Mouse (Mus musculus) CH12.LX (cell line): Measurements from ENCODE around the gene Ank2. TPM values are rescaled to one million over a fixed set of nuclear protein-coding genes. Genes with fewer than 3 reads are reported as not detected.
"Not testable (repeated sequence)": the region's sequence is repeated elsewhere in the genome, so short reads cannot be mapped to it uniquely, and the experiment has no call there.

Experiments
- DNase-seq: peaks from one replicate; pipeline ENCODE4 v3.0.0-alpha.2; 2013; ENCODE audit errors: extremely low read depth
- H3K27ac ChIP-seq: 2 replicates; pipeline ENCODE4 v1.5.1; 2012; ENCODE audit warnings: low read depth, mild to moderate bottlenecking, control low read depth, moderate library complexity; ENCODE audit not compliant: insufficient read depth
- H3K27me3 ChIP-seq: replicated peaks from 2 replicates; pipeline ENCODE3; 2012; ENCODE audit warnings: inconsistent platforms
- H3K36me3 ChIP-seq, 2 experiments: replicated peaks in 1 of 2; 2 replicates each; pipeline versions ENCODE3 to v1.6.1; 2012; ENCODE audit warnings: inconsistent platforms in 1 of 2, low read length in 1 of 2, mild to moderate bottlenecking in 1 of 2, mixed read lengths in 1 of 2, moderate library complexity in 1 of 2; ENCODE audit not compliant: control insufficient read depth in 1 of 2, insufficient read depth in 1 of 2
- H3K4me1 ChIP-seq, 2 experiments: 2 replicates each; pipeline ENCODE4 v1.6.1; 2012; ENCODE audit warnings: inconsistent platforms in 1 of 2, moderate library complexity in 1 of 2; ENCODE audit not compliant: insufficient read depth in 2 of 2, control insufficient read depth in 1 of 2
- H3K4me2 ChIP-seq: 2 replicates; pipeline ENCODE4 v1.6.1; 2012; ENCODE audit warnings: low read depth, mild to moderate bottlenecking, control low read depth; ENCODE audit not compliant: poor library complexity, insufficient read depth, severe bottlenecking
- H3K4me3 ChIP-seq, 3 experiments: fragments of 150-350 bp in 1 of 3; sonication (generic) in 1 of 3; replicated peaks in 1 of 3; 2 replicates each; pipeline versions ENCODE3 to v1.5.1; 2011 to 2012; ENCODE audit warnings: low read depth in 2 of 3, low read length in 2 of 3, mild to moderate bottlenecking in 2 of 3, moderate library complexity in 2 of 3, control low read depth in 1 of 3, improper control_type of control experiment in 1 of 3, inconsistent platforms in 1 of 3, mixed read lengths in 1 of 3; ENCODE audit not compliant: poor library complexity in 1 of 3
- H3K79me2 ChIP-seq: replicated peaks from 2 replicates; pipeline ENCODE4 v1.6.1; 2012; ENCODE audit warnings: mild to moderate bottlenecking, moderate library complexity; ENCODE audit not compliant: control insufficient read depth, poor library complexity, insufficient read depth, severe bottlenecking; ENCODE audit errors: extremely low read depth
- H3K9ac ChIP-seq: 2 replicates; pipeline ENCODE4 v1.6.1; 2012; ENCODE audit warnings: low read depth, mild to moderate bottlenecking, control low read depth, moderate library complexity; ENCODE audit not compliant: insufficient read depth
- H3K9me3 ChIP-seq: replicated peaks from 2 replicates; pipeline ENCODE3; 2012; ENCODE audit warnings: low read length, inconsistent platforms, mixed read lengths
- BHLHE40 ChIP-seq: IDR thresholded peaks from 2 replicates; pipeline ENCODE4 v1.6.1; 2011; ENCODE audit warnings: mild to moderate bottlenecking, low read depth, low read length, improper control_type of control experiment
- CHD1 ChIP-seq: IDR thresholded peaks from 2 replicates; pipeline ENCODE4 v1.6.1; 2012; ENCODE audit warnings: low read depth, low read length, improper control_type of control experiment, inconsistent platforms
- CTCF ChIP-seq, 2 experiments: IDR thresholded peaks in 1 of 2; conservative IDR thresholded peaks in 1 of 2; 2 replicates each; pipeline ENCODE4 v1.5.1; 2011 to 2012; ENCODE audit warnings: low read depth in 2 of 2, low read length in 2 of 2, improper control_type of control experiment in 1 of 2, inconsistent platforms in 1 of 2, mild to moderate bottlenecking in 1 of 2, moderate library complexity in 1 of 2
- EP300 ChIP-seq: IDR thresholded peaks from 2 replicates; pipeline ENCODE4 v1.6.1; 2011; ENCODE audit warnings: low read length, improper control_type of control experiment
- ETS1 ChIP-seq: conservative IDR thresholded peaks from 2 replicates; pipeline ENCODE4 v1.6.1; 2012; ENCODE audit warnings: low read depth, mild to moderate bottlenecking, inconsistent platforms, low read length, improper control_type of control experiment, moderate library complexity
- JUND ChIP-seq: conservative IDR thresholded peaks from 2 replicates; pipeline ENCODE4 v1.6.1; 2011; ENCODE audit warnings: low read depth, low read length, improper control_type of control experiment
- MXI1 ChIP-seq: IDR thresholded peaks from 2 replicates; pipeline ENCODE4 v1.6.1; 2011; ENCODE audit warnings: mild to moderate bottlenecking, low read depth, low read length, improper control_type of control experiment
- NELFE ChIP-seq: IDR thresholded peaks from 2 replicates; pipeline ENCODE4 v1.6.1; 2011; ENCODE audit warnings: low read depth, low read length, improper control_type of control experiment
- NRF1 ChIP-seq: IDR thresholded peaks from 2 replicates; pipeline ENCODE4 v1.6.1; 2014; ENCODE audit warnings: low read depth, mild to moderate bottlenecking, inconsistent platforms, low read length, improper control_type of control experiment, moderate library complexity
- PAX5 ChIP-seq: IDR thresholded peaks from 2 replicates; pipeline ENCODE4 v1.6.1; 2012; ENCODE audit warnings: low read length, inconsistent platforms, mixed read lengths
- POLR2A ChIP-seq: IDR thresholded peaks from 2 replicates; pipeline ENCODE4 v1.6.1; 2011; ENCODE audit warnings: low read depth, mild to moderate bottlenecking, improper control_type of control experiment, low read length
- POLR2AphosphoS2 ChIP-seq: IDR thresholded peaks from 2 replicates; pipeline ENCODE4 v1.6.1; 2011; ENCODE audit warnings: low read depth, low read length, improper control_type of control experiment
- RAD21 ChIP-seq: IDR thresholded peaks from 2 replicates; pipeline ENCODE4 v1.6.1; 2011; ENCODE audit warnings: low read depth, mild to moderate bottlenecking, low read length, improper control_type of control experiment, moderate library complexity
- SIN3A ChIP-seq: IDR thresholded peaks from 2 replicates; pipeline ENCODE4 v1.6.1; 2012; ENCODE audit warnings: low read length, improper control_type of control experiment, inconsistent platforms
- SMC3 ChIP-seq: IDR thresholded peaks from 2 replicates; pipeline ENCODE4 v1.6.1; 2011; ENCODE audit warnings: low read depth, low read length, improper control_type of control experiment
- TBP ChIP-seq: conservative IDR thresholded peaks from 2 replicates; pipeline ENCODE4 v1.6.1; 2011; ENCODE audit warnings: low read depth, low read length, improper control_type of control experiment
- TCF12 ChIP-seq: IDR thresholded peaks from 2 replicates; pipeline ENCODE4 v1.6.1; 2014; ENCODE audit warnings: low read depth, mild to moderate bottlenecking, inconsistent platforms, low read length, improper control_type of control experiment
- ZC3H11A ChIP-seq: IDR thresholded peaks from 2 replicates; pipeline ENCODE4 v1.6.1; 2012; ENCODE audit warnings: low read depth, mild to moderate bottlenecking, inconsistent platforms, low read length, improper control_type of control experiment
- ZKSCAN1 ChIP-seq: IDR thresholded peaks from 2 replicates; pipeline ENCODE4 v1.6.1; 2012; ENCODE audit warnings: low read depth, inconsistent platforms, low read length, improper control_type of control experiment, borderline replicate concordance
- ZNF384 ChIP-seq: IDR thresholded peaks from 2 replicates; pipeline ENCODE4 v1.6.1; 2012; ENCODE audit warnings: low read depth, low read length, improper control_type of control experiment, inconsistent platforms
- dilution Hi-C: fragments of 300-500 bp; cut with MboI; formaldehyde crosslinking; loops from 2 replicates; pipeline ENCODE4 v1.14.3; 2020; ENCODE audit warnings: low sequenced_read_pairs; ENCODE audit not compliant: extremely low pct_unique_long_range_greater_than_20kb, extremely low pct_ligation_motif_present
- in situ Hi-C: fragments of 300-500 bp; cut with MboI; formaldehyde crosslinking; loops from 3 replicates; pipeline ENCODE4 v1.14.3; 2019; ENCODE audit warnings: low sequenced_read_pairs, low pct_ligation_motif_present, low pct_unique_long_range_greater_than_20kb, mixed read lengths
- polyA plus RNA-seq: library from polyadenylated mRNA; unstranded; fragments of >175 nt; gene quantifications from 2 replicates; pipeline ENCODE4 v1.2.1, GENCODE M21; 2012; ENCODE audit warnings: low read depth; ENCODE audit not compliant: insufficient read length
- total RNA-seq, 2 experiments: library from RNA; depleted of rRNA; stranded (reverse); fragments of 300-350 nt in 1 of 2; fragments of >200 nt in 1 of 2; gene quantifications; 2 replicates each; pipeline ENCODE4 v1.2.3; 2012 to 2014

Gene Ank2
- total and polyA plus RNA-seq, 3 experiments: 3.9 to 20.9 (median 12.2) TPM

DNA sequence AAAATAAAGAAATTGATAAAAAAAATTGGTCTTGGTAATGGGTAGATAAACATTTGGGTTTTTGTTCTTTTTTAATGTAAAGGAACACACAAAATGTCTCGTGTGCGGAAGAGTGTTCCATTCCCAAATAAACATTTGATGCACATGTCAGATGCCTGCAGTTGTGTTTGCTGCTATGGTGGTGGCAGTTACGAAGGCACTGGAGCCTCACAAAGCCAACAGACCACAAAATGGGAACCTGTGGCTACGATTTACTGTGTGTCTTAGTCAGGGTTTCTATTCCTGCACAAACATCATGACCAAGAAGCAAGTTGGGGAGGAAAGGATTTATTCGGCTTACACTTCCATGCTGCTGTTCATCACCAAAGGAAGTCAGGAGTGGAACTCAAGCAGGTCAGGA lies 178.1 kb downstream of the Ank2 start:
- DNase-seq: peak; percentile 56
- H3K9ac ChIP-seq, dilution Hi-C loops, H3K4me2 ChIP-seq, H3K4me3 ChIP-seq, H3K27me3 ChIP-seq, H3K9me3 ChIP-seq, H3K36me3 ChIP-seq: not testable (repeated sequence)
- H3K4me1 ChIP-seq: peaks cover 7 to 24% of the 10 kb centered on the region in 2 experiments; a peak in 3 of 4 replicates
- peak; percentile 43; the same call in 1 of the 2 replicates for TF ChIP-seq BHLHE40
- TF ChIP-seq, all 38 proteins: peak for 1; not testable (repeated sequence) for 37
- H3K27ac ChIP-seq, H3K79me2 ChIP-seq: not testable (repeated sequence)
- in situ Hi-C loops: loop anchor here (10.0 kb wide), 2 partner anchors 104 to 134 kb away; no protein-coding TSS in a partner anchor

DNA sequence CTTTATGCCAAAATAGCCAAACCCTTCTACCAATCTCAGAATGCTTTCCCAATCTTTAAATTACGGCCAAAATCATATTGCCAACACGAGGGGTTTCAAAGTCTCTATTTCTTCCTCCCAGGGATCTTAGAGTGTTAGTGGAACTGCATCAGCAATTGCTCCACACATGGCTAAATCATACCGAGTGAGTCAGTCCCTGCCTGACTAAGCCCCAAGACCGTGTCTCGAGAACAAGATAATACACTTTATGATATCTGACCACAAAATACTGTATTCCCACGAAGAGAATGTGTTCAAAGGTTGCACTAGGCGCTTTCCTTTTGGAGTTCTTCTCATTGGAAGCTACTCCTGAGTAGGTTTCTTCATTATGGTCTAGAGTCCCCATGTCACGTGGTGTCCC lies 178.8 kb downstream of the Ank2 start:
- Histone ChIP-seq H3K9ac (no peak overlapping the region), H3K79me2 (no peaks in the 10 kb centered on the region), H3K27ac (no peak overlapping the region), H3K4me2 (no peak overlapping the region)
- no peak for TF ChIP-seq ZNF384
- TF ChIP-seq JUND: no peak
- no peak for TF ChIP-seq SMC3
- TF ChIP-seq MXI1: no peak
- TF ChIP-seq EP300: no peak
- no peak for TF ChIP-seq TCF12
- no peak for TF ChIP-seq POLR2A
- TF ChIP-seq CTCF (conservative IDR thresholded peaks at IDR 0.05 in 1 of 2, IDR thresholded peaks at IDR 0.05 in 1 of 2; ENCODE audit: low read depth in 2 of 2, low read length in 2 of 2): no peak
- TF ChIP-seq TBP: no peak
- TF ChIP-seq ZC3H11A: no peak
- TF ChIP-seq POLR2AphosphoS2: no peak
- TF ChIP-seq NRF1: no peak
- no peak for TF ChIP-seq SIN3A
- no peak for TF ChIP-seq ETS1
- no peak for TF ChIP-seq NELFE
- no peak for TF ChIP-seq RAD21
- no peak for TF ChIP-seq ZKSCAN1
- TF ChIP-seq CHD1: no peak
- TF ChIP-seq PAX5: no peak
- TF ChIP-seq, all 38 proteins: peak for 0
- Histone ChIP-seq H3K4me1 (peaks cover 7 to 24% of the 10 kb centered on the region in 2 experiments; a peak in 3 of 4 replicates), H3K4me3 (no peak overlapping the region), H3K36me3 (no peaks in the 10 kb centered on the region), H3K27me3 (no peaks in the 10 kb centered on the region), H3K9me3 (no peaks in the 10 kb centered on the region)
- no peak for DNase-seq
- dilution Hi-C loops (no loop called here), in situ Hi-C loops (loop anchor here (10.0 kb wide), 2 partner anchors 104 to 134 kb away; no protein-coding TSS in a partner anchor)
